Mouse (Mus musculus) midbrain, embryonic 16.5 days (tissue): ENCODE data around the gene Mucl1. TPM values are rescaled to one million over a fixed set of nuclear protein-coding genes. Genes with fewer than 3 reads are reported as not detected.
"Not testable (repeated sequence)": the region's sequence is repeated elsewhere in the genome, so short reads cannot be mapped to it uniquely, and the experiment has no call there.

ENCODE experiments used
- ATAC-seq: fragments of 200-750 bp; cut with Nextera tagmentation; 2 replicates; pipeline ENCODE4 v1.8.0; 2017; ENCODE audit warnings: moderate TSS enrichment
- H3K27ac ChIP-seq: fragments of 300-500 bp; sonication (generic); 2 replicates; pipeline ENCODE4 v1.5.1; 2014; ENCODE audit warnings: mild to moderate bottlenecking, low read length, mixed read lengths
- H3K27me3 ChIP-seq: fragments of 300-500 bp; sonication (generic); 2 replicates; pipeline ENCODE4 v1.6.1; 2014; ENCODE audit warnings: low read depth, low read length, mixed read lengths; ENCODE audit not compliant: control insufficient read depth, insufficient read depth
- H3K36me3 ChIP-seq: fragments of 300-500 bp; sonication (generic); 2 replicates; pipeline ENCODE4 v1.6.1; 2014; ENCODE audit warnings: mild to moderate bottlenecking, low read length, moderate library complexity, mixed read lengths; ENCODE audit not compliant: control insufficient read depth, insufficient read depth
- H3K4me1 ChIP-seq: fragments of 300-500 bp; sonication (generic); 2 replicates; pipeline ENCODE4 v1.6.1; 2014; ENCODE audit warnings: mild to moderate bottlenecking, low read length, mixed read lengths; ENCODE audit not compliant: control insufficient read depth, insufficient read depth
- H3K4me2 ChIP-seq: fragments of 300-500 bp; sonication (generic); 2 replicates; pipeline ENCODE4 v1.6.1; 2014; ENCODE audit warnings: mild to moderate bottlenecking, low read length, mixed read lengths
- H3K4me3 ChIP-seq: fragments of 300-500 bp; sonication (generic); 2 replicates; pipeline ENCODE4 v1.5.1; 2014; ENCODE audit warnings: low read depth, mild to moderate bottlenecking, low read length, moderate library complexity, mixed read lengths
- H3K9ac ChIP-seq: fragments of 300-500 bp; sonication (generic); 2 replicates; pipeline ENCODE4 v1.6.1; 2014; ENCODE audit warnings: low read depth, low read length, mixed read lengths
- H3K9me3 ChIP-seq: fragments of 300-500 bp; sonication (generic); replicated peaks from 2 replicates; pipeline ENCODE4 v1.6.1; 2014; ENCODE audit warnings: mild to moderate bottlenecking, low read length, mixed read lengths; ENCODE audit not compliant: control insufficient read depth, poor library complexity, severe bottlenecking
- WGBS: fragments of 180-500 bp; shearing (Covaris S2); extraction: QIAGEN DNeasy Blood & Tissue Kit; methylation state at CpG from one replicate; pipeline ENCODE4 v1.1.7; 2014; 5-methylcytosine and 5-hydroxymethylcytosine counted together
- polyA plus RNA-seq: library from polyadenylated mRNA; unstranded; fragments of >200 nt; fragmentation: Nextera tagmentation; extraction: Ambion mirVana; gene quantifications from 2 replicates; pipeline ENCODE4 v1.2.1, GENCODE M21; 2015

The Mucl1 gene
- not detected in 2 replicates for polyA plus RNA-seq

DNA sequence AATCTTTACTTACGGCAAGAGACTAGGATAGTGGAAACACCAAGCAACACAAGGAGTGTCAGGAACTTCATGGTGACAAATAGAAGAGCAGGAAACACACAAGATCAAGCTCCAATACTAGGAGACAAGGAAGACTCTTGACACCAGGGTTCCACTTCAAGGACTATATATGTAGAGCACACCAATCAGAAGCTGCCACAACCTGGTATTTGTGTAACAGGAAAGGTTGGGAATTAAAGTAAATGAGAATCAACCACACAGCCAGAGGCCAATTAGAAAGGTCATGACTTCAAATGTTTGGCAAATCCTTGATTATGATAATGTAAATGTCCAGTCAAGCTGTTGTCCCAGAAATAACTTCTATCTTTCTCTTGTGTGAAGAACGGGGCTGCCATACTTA is at the start of gene Mucl1:
Mucl1 (minus strand) TSS at position 101 of the 400 bp plus-strand sequence.
- H3K4me2 ChIP-seq: no peak within 1 kb of the TSS
- 98% methylated on average over 2 of the region's 2 CpGs for WGBS
- ATAC-seq: no peak
- no peak within 1 kb of the TSS for H3K4me3 ChIP-seq
- no peak within 1 kb of the TSS for H3K9ac ChIP-seq
- H3K9me3 ChIP-seq: no peaks in the 10 kb centered on the region
- no peaks in the 10 kb centered on the region for H3K36me3 ChIP-seq
- no peak within 1 kb of the TSS for H3K27ac ChIP-seq
- H3K4me1 ChIP-seq: no peaks in the 10 kb centered on the region
- no peaks in the 10 kb centered on the region for H3K27me3 ChIP-seq

DNA sequence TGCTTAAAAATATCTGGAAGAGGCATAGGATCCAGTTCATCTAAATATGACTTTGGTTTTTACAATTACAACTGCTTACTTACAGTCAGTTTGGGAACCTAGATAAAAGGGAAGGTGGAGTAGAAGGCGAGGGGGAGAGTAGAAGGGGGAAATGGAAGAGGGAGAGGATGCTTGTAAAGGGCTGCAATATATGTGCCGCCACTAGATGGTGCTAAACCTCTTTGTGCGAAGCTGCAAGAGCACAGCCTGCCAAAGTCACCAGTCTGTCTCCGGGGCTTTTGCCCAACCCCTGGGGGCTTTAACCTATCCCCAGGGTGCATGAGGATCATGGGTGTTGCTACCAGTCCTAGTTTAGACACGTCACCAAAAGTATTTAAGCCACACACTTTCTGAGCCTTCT is 11.6 kb upstream of the Mucl1 start:
- not testable (repeated sequence) for H3K4me3 ChIP-seq, H3K4me2 ChIP-seq, H3K9ac ChIP-seq, H3K27ac ChIP-seq, H3K4me1 ChIP-seq, H3K36me3 ChIP-seq, H3K9me3 ChIP-seq, H3K27me3 ChIP-seq
- ATAC-seq: 0 out of 2 replicates have a peak, but pooled peaks have one; percentile 66
- 4% methylated on average over 5 of the region's 5 CpGs for WGBS

- WGBS: 76% methylated on average over 3 of the region's 5 CpGs
- not testable (repeated sequence) for H3K36me3 ChIP-seq
These were observed 38.4 kb downstream of the Mucl1 start for GRCm38 (mm10) chr15:103716861-103717260.

More at GRCm38 (mm10) chr15:103716861-103717260, 38.4 kb downstream of the Mucl1 start:
- not testable (repeated sequence) for H3K4me3 ChIP-seq, H3K9ac ChIP-seq, H3K4me1 ChIP-seq, H3K27me3 ChIP-seq, H3K9me3 ChIP-seq, H3K4me2 ChIP-seq, ATAC-seq, H3K27ac ChIP-seq

Other genes with a start within 250 kb of the Mucl1 start
- gene Ppp1r1a, start 217.5 kb downstream of the Mucl1 start, polyA plus RNA-seq: 147 and 160 TPM in 2 replicates
- gene Glycam1, start 190.4 kb downstream of the Mucl1 start, polyA plus RNA-seq: not detected in 2 replicates
- gene Mucl2, start 143.8 kb upstream of the Mucl1 start, polyA plus RNA-seq: not detected in 2 replicates